Mouse (Mus musculus): Measurements from ENCODE around the gene Akap2. TPM values are rescaled to one million over a fixed set of nuclear protein-coding genes. Genes with fewer than 3 reads are reported as not detected.

The Akap2 gene
- polyA plus RNA-seq (2015; fragmentation: Nextera tagmentation; extraction: Ambion mirVana) = 37.6 and 41.5 TPM in 2 replicates

- no peak for DNase-seq (ENCODE audit: low spot score)
Measured at GRCm38 (mm10) chr4:57717354-57717753, at the start of gene Akap2. TSS of gene Akap2 (plus strand) at chr4:57717657.

GRCm38 (mm10) chr4:57670813-57671469, 46.5 kb upstream of the Akap2 start:
- no peak for DNase-seq (ENCODE audit: low spot score)

GRCm38 (mm10) chr4:57672541-57672940, 44.9 kb upstream of the Akap2 start:
- DNase-seq (ENCODE audit: low spot score) = no peak

GRCm38 (mm10) chr4:57672996-57673906, 44.2 kb upstream of the Akap2 start:
- peak; percentile 88 for DNase-seq (ENCODE audit: low spot score)

GRCm38 (mm10) chr4:57674351-57674750, 43.1 kb upstream of the Akap2 start:
- DNase-seq (ENCODE audit: low spot score) = peak; percentile 55

- peak; percentile 75 for DNase-seq (ENCODE audit: low spot score)
Measured at GRCm38 (mm10) chr4:57675387-57675786, 42.1 kb upstream of the Akap2 start.

GRCm38 (mm10) chr4:57677916-57678315, 39.5 kb upstream of the Akap2 start:
- DNase-seq (ENCODE audit: low spot score) = no peak

GRCm38 (mm10) chr4:57678991-57679457, 38.4 kb upstream of the Akap2 start:
- no peak for DNase-seq (ENCODE audit: low spot score)

- DNase-seq (ENCODE audit: low spot score) = no peak
Measured at GRCm38 (mm10) chr4:57680186-57680585, 37.3 kb upstream of the Akap2 start.

GRCm38 (mm10) chr4:57681511-57681910, 35.9 kb upstream of the Akap2 start:
- peak; percentile 86 for DNase-seq (ENCODE audit: low spot score)

GRCm38 (mm10) chr4:57682341-57682740, 35.1 kb upstream of the Akap2 start:
- no peak for DNase-seq (ENCODE audit: low spot score)

GRCm38 (mm10) chr4:57682944-57683343, 34.5 kb upstream of the Akap2 start:
- DNase-seq (ENCODE audit: low spot score) = no peak

GRCm38 (mm10) chr4:57684676-57685215, 32.7 kb upstream of the Akap2 start:
- DNase-seq (ENCODE audit: low spot score) = no peak

GRCm38 (mm10) chr4:57686736-57687135, 30.7 kb upstream of the Akap2 start:
- no peak for DNase-seq (ENCODE audit: low spot score)

- DNase-seq (ENCODE audit: low spot score) = no peak
Measured at GRCm38 (mm10) chr4:57687583-57687982, 29.9 kb upstream of the Akap2 start.

GRCm38 (mm10) chr4:57688131-57688530, 29.3 kb upstream of the Akap2 start:
- DNase-seq (ENCODE audit: low spot score) = no peak

GRCm38 (mm10) chr4:57690001-57690400, 27.5 kb upstream of the Akap2 start:
- no peak for DNase-seq (ENCODE audit: low spot score)

GRCm38 (mm10) chr4:57690805-57691204, 26.7 kb upstream of the Akap2 start:
- DNase-seq (ENCODE audit: low spot score) = no peak

GRCm38 (mm10) chr4:57694356-57695136, 22.9 kb upstream of the Akap2 start:
- no peak for DNase-seq (ENCODE audit: low spot score)

- no peak for DNase-seq (ENCODE audit: low spot score)
Measured at GRCm38 (mm10) chr4:57696955-57697354, 20.5 kb upstream of the Akap2 start.

- no peak for DNase-seq (ENCODE audit: low spot score)
Measured at GRCm38 (mm10) chr4:57697918-57698611, 19.4 kb upstream of the Akap2 start.

Measured in thymus, postnatal 0 days (tissue).